Mouse (Mus musculus): ENCODE measurements around the gene Prss53. TPM values are rescaled to one million over a fixed set of nuclear protein-coding genes. Genes with fewer than 3 reads are reported as not detected.

Prss53 gene
- polyA plus RNA-seq, 1 experiment from 2014 or later, result 0.56 TPM

GRCm38 (mm10) chr7:127887781-127888180 lies 3.0 kb downstream of the Prss53 start:
- Histone ChIP-seq H3K9ac (replicated peaks; ENCODE audit: low read depth) (no peak overlapping the region), H3K36me3 (ENCODE audit: insufficient read depth, low read length) (peaks cover 23% of the 10 kb centered on the region; the same call in 1 of the 2 replicates), H3K4me1 (ENCODE audit: insufficient read depth, low read depth, low read length) (no peaks in the 10 kb centered on the region), H3K9me3 (ENCODE audit: low read length) (no peaks in the 10 kb centered on the region), H3K27me3 (replicated peaks; ENCODE audit: insufficient read depth, low read length) (no peaks in the 10 kb centered on the region), H3K4me2 (replicated peaks; ENCODE audit: low read depth, low read length) (no peak overlapping the region), H3K4me3 (ENCODE audit: low read depth, low read length) (no peak overlapping the region), H3K27ac (ENCODE audit: low read length) (no peak overlapping the region)
- DNase-seq (ENCODE audit: low spot score) (no peak), ATAC-seq (no peak)
- WGBS, result 74% methylated on average over 3 of the region's 3 CpGs
- TF ChIP-seq EP300 (IDR thresholded peaks at IDR 0.05) (no peak), CTCF (IDR thresholded peaks at IDR 0.05) (no peak)

- peaks cover 28% of the 10 kb centered on the region; the same call in 1 of the 2 replicates for H3K36me3 ChIP-seq (ENCODE audit: insufficient read depth, low read length)
- TF ChIP-seq CTCF (IDR thresholded peaks at IDR 0.05) (no peak), EP300 (IDR thresholded peaks at IDR 0.05) (no peak)
- H3K9me3 ChIP-seq (ENCODE audit: low read length), result no peaks in the 10 kb centered on the region
- no peaks in the 10 kb centered on the region for H3K27me3 ChIP-seq (replicated peaks; ENCODE audit: insufficient read depth, low read length)
- no peak for ATAC-seq
- no peak overlapping the region for H3K9ac ChIP-seq (replicated peaks; ENCODE audit: low read depth)
- DNase-seq (ENCODE audit: low spot score), result no peak
- no peak overlapping the region for H3K4me2 ChIP-seq (replicated peaks; ENCODE audit: low read depth, low read length)
- WGBS, result 86% methylated on average over 8 of the region's 8 CpGs
- no peak overlapping the region for H3K4me3 ChIP-seq (ENCODE audit: low read depth, low read length)
- H3K4me1 ChIP-seq (ENCODE audit: insufficient read depth, low read depth, low read length), result no peaks in the 10 kb centered on the region
- no peak overlapping the region for H3K27ac ChIP-seq (ENCODE audit: low read length)
Measured at GRCm38 (mm10) chr7:127887191-127887590, 3.6 kb downstream of the Prss53 start.

GRCm38 (mm10) chr7:127886551-127886950 lies 4.2 kb downstream of the Prss53 start:
- H3K9me3 ChIP-seq (ENCODE audit: low read length), result no peaks in the 10 kb centered on the region
- DNase-seq (ENCODE audit: low spot score) (no peak), ATAC-seq (no peak)
- 90% methylated on average over 6 of the region's 6 CpGs for WGBS
- no peak overlapping the region for H3K27ac ChIP-seq (ENCODE audit: low read length)
- no peak for TF ChIP-seq EP300 (IDR thresholded peaks at IDR 0.05)
- TF ChIP-seq CTCF (IDR thresholded peaks at IDR 0.05), result no peak
- H3K27me3 ChIP-seq (replicated peaks; ENCODE audit: insufficient read depth, low read length), result no peaks in the 10 kb centered on the region
- H3K4me3 ChIP-seq (ENCODE audit: low read depth, low read length), result no peak overlapping the region
- no peak overlapping the region for H3K9ac ChIP-seq (replicated peaks; ENCODE audit: low read depth)
- no peak overlapping the region for H3K4me2 ChIP-seq (replicated peaks; ENCODE audit: low read depth, low read length)
- no peaks in the 10 kb centered on the region for H3K4me1 ChIP-seq (ENCODE audit: insufficient read depth, low read depth, low read length)
- peaks cover 34% of the 10 kb centered on the region; the same call in 1 of the 2 replicates for H3K36me3 ChIP-seq (ENCODE audit: insufficient read depth, low read length)

- Histone ChIP-seq H3K4me1 (ENCODE audit: insufficient read depth, low read depth, low read length) (no peaks in the 10 kb centered on the region), H3K9me3 (ENCODE audit: low read length) (no peaks in the 10 kb centered on the region), H3K27me3 (replicated peaks; ENCODE audit: insufficient read depth, low read length) (no peaks in the 10 kb centered on the region), H3K27ac (ENCODE audit: low read length) (no peak overlapping the region), H3K4me2 (replicated peaks; ENCODE audit: low read depth, low read length) (no peak overlapping the region), H3K36me3 (ENCODE audit: insufficient read depth, low read length) (peaks cover 40% of the 10 kb centered on the region; the same call in 1 of the 2 replicates), H3K4me3 (ENCODE audit: low read depth, low read length) (no peak overlapping the region), H3K9ac (replicated peaks; ENCODE audit: low read depth) (no peak overlapping the region)
- WGBS, result 67% methylated on average over 6 of the region's 6 CpGs
- ATAC-seq (peak; percentile 65), DNase-seq (ENCODE audit: low spot score) (peak; percentile 76)
- TF ChIP-seq EP300 (IDR thresholded peaks at IDR 0.05) (no peak), CTCF (IDR thresholded peaks at IDR 0.05) (no peak)
Measured at GRCm38 (mm10) chr7:127885951-127886350, 4.8 kb downstream of the Prss53 start.

- WGBS, result 82% methylated on average over 12 of the region's 12 CpGs
- Histone ChIP-seq H3K9ac (replicated peaks; ENCODE audit: low read depth) (no peak overlapping the region), H3K36me3 (ENCODE audit: insufficient read depth, low read length) (peaks cover 56% of the 10 kb centered on the region), H3K9me3 (ENCODE audit: low read length) (no peaks in the 10 kb centered on the region), H3K4me3 (ENCODE audit: low read depth, low read length) (no peak overlapping the region), H3K4me1 (ENCODE audit: insufficient read depth, low read depth, low read length) (no peaks in the 10 kb centered on the region), H3K27ac (ENCODE audit: low read length) (no peak overlapping the region), H3K27me3 (replicated peaks; ENCODE audit: insufficient read depth, low read length) (no peaks in the 10 kb centered on the region), H3K4me2 (replicated peaks; ENCODE audit: low read depth, low read length) (no peak overlapping the region)
- ATAC-seq, result no peak
- no peak for TF ChIP-seq EP300 (IDR thresholded peaks at IDR 0.05)
- no peak for TF ChIP-seq CTCF (IDR thresholded peaks at IDR 0.05)
- DNase-seq (ENCODE audit: low spot score), result no peak
Measured at GRCm38 (mm10) chr7:127880431-127880830, 10.3 kb downstream of the Prss53 start.

GRCm38 (mm10) chr7:127879301-127879700 lies 11.5 kb downstream of the Prss53 start:
- TF ChIP-seq CTCF (IDR thresholded peaks at IDR 0.05) (no peak), EP300 (IDR thresholded peaks at IDR 0.05) (no peak)
- H3K4me2 ChIP-seq (replicated peaks; ENCODE audit: low read depth, low read length), result no peak overlapping the region
- no peak overlapping the region for H3K27ac ChIP-seq (ENCODE audit: low read length)
- no peaks in the 10 kb centered on the region for H3K9me3 ChIP-seq (ENCODE audit: low read length)
- H3K9ac ChIP-seq (replicated peaks; ENCODE audit: low read depth), result no peak overlapping the region
- ATAC-seq, result no peak
- no peaks in the 10 kb centered on the region for H3K27me3 ChIP-seq (replicated peaks; ENCODE audit: insufficient read depth, low read length)
- no peak for DNase-seq (ENCODE audit: low spot score)
- 97% methylated on average over 9 of the region's 9 CpGs for WGBS
- H3K4me1 ChIP-seq (ENCODE audit: insufficient read depth, low read depth, low read length), result peaks cover 5% of the 10 kb centered on the region; the same call in 1 of the 2 replicates
- H3K4me3 ChIP-seq (ENCODE audit: low read depth, low read length), result no peak overlapping the region
- peaks cover 48% of the 10 kb centered on the region for H3K36me3 ChIP-seq (ENCODE audit: insufficient read depth, low read length)
